Mouse (Mus musculus): ENCODE data around the gene Rfx6.

The Rfx6 gene

DNA sequence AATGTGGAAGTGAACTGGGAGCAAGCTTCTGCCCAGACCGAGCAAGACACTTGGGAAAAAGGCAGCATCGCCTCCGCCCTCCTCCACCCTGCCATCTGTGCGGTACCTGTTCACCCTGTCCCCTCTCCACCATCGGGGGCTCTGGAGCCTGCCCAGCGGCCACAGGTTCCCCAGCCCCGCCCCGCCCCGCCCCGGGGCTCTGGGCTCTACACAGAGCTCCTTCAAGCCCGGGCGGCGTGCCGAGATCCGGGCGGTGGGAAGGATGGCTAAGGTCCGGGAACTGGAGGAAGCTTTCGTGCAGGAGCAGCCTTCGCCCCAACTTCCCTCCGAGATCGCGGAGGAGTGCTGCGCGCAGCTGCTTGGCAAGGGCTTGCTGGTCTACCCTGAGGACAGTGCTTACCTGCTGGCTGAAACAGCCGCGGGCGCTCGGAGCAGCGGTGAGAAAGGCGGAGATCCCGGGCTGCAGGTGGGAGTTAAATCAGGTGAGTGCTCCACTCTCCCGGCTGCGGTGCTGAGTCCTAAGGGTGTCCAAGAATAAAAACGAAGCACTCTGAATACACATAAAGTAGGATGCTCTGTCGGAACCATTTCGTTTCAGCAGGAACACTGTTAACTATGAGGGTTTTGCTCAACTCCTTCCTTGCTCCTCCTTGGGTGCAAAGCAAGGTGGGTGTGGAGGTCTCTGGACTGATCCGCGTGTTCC, at the start of gene Rfx6:
Gene Rfx6 (plus strand): TSS at position 209 of the 703 bp plus-strand sequence.
- no peak for DNase-seq

DNA sequence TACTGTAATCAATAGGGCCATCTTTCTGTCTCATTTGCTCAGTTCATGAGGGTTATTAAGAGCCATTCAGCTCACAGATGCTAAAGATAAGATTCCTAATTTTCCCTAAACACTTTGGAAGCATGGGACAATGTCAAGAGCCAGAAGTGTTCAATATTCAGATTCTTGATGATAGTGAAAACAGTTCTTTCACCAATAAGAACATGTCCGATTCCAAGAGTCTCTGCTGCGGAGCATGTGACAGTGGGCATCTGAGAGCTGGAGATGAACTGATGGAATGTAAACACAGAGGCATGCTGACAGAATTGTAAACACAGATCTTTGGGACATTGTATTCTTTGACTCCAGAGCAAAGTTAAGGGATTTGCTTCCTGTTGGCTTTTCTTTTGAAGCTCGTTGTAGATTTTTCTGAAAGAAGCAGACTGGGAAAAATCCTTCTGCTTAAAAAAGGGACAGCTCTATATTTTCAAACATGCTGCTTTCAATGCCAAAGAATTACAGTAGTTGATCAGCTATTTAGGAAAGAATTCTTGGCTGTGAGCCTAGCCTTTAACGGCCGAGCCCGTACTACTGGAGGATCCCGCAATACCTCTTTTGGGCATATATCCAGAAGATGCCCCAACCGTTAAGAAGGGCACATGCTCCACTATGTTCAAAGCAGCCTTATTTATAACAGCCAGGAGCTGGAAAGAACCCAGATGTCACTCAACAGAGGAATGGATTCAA, 46.0 kb upstream of the Rfx6 start, which contains the start of gene Gprc6a:
Gene Gprc6a (minus strand): TSS at position 51 of the 726 bp plus-strand sequence.
- DNase-seq, result no peak

DNA sequence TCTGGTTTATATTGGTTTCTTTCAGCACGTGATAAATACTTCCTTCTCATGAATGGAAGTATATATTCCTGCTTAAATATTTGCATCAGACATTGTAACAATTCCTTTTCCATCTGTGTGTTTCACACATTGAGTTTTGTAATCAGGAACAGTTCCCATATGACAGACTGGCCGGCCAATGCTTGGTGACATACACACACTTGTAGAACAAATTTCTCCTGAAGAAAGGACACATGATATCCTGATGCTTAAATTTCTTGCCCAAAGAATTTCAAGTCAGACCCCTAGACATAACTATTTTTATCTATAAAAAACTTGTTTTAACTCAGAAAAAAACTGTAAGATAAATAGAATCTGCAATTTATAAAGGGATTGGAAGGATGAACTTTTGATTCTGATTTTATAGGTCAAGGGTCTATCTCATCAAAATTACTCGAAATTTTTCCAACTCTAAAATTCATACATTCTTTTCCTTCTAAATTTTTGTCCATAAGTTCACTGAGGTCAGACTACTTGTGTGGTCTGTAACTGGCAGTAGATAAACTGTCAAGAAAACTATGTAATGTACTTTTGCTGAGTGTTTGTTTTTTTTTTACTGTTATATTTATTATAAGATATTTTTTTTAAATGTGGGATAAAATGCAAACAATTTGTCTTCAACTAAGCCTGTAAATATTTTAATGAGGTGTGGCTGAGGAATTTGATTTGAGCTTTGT, 27.9 kb upstream of the Rfx6 start:
- no peak for DNase-seq

DNA sequence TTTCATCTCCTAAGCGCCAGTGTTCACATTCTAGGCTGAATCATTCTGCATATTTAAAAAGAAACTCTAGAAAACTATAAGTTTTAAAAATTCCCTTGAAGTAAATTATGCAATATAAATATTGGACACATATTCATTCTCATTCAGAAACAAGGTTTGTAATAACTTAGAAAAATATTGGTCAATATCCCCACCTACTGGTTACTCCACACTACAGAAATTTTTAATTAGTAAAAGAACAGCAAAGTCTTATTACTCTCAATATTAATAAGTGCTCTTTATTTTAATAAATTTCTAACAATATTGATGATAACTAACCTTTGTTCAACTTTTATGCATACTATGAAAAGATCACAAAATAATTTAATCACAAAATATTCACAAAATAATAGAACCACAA, 20.2 kb upstream of the Rfx6 start:
- no peak for DNase-seq

DNA sequence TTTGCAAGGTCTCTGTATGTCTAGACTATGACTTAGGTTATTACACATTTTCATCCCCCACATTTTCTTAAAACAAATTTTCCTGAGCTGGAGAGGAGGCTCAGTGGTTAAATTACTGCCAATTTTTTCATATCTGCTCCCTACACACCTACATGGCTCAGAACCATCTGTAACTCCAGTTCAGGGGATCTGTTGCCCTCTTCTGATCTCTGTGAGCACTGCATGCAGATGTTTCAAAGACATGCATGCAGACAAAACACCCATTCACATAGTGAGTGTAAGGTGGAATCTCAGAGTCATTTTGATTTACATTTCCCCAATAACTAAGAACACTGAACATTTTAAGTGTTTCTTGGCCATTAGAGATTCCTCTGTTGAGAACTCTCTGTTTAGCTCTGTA, 8.2 kb upstream of the Rfx6 start:
- no peak for DNase-seq

DNA sequence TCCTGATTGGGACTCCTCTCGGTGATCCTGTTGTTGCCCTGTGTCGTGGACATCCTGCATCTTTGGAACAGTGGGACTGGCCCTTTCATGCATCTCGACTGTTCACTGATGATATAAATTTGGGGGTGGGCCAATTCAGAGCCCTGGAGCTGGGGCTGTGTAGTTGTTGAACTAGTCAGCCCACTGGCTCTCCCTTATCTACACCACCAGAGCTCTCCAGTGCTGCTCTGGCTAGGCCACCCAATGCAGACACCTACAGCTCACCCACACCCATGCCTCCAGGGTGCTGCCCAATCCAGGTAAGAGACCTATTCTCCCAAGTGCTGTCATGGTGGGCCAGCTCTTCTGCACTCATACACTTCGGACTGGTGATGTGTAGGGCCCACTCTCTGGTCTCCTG, 6.0 kb upstream of the Rfx6 start:
- DNase-seq, result no peak

DNA sequence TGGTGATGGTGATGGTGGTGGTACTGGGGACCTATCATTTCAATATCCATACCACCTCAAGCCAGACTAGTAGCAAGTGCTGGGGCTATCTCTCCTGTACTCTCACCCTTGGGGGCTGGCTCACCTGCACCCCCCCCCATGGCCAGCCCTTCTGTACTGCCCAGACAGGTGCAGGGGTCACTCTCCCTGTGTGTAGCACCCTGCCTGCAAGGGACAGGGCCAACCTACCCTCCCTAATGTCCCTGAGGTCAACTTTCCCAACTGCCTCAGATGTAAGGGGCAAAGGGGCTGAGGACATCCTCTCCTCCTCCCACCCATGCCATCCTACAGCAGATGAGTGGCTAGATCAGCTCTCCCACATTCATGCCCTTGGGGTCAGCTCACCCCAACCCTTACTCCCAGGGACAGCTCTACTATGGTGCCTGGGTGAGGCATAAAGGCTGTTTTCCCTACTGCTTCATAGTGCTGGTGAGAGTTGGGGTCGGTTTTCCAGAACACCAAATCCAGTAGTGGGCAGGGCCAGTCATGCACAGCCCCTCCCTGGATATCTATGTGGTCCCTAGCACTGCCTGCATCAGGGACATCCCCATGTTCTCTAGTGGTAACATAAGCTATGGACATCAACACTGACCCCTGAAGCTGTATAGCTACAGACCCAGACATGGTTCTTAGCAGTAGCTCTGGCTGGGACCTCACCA, 5.3 kb upstream of the Rfx6 start:
- no peak for DNase-seq

DNA sequence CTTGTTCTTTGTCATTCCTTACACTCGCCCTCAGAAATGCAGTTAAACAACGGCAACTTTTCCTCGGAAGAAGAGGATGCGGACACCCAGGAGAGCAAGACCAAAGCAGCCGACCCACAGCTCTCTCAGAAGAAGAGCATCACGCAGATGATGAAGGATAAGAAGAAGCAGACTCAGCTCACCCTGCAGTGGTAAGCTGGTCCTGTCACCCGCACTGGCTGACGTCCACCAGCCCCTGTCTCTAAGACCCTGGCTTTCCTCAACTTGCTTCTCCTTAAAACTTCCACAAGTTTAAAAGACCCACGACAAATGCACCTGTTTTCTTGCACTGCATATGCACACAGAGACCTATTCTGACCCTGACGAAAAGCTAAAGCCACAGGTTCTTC, 689 bp downstream of the Rfx6 start:
- no peak for DNase-seq

DNA sequence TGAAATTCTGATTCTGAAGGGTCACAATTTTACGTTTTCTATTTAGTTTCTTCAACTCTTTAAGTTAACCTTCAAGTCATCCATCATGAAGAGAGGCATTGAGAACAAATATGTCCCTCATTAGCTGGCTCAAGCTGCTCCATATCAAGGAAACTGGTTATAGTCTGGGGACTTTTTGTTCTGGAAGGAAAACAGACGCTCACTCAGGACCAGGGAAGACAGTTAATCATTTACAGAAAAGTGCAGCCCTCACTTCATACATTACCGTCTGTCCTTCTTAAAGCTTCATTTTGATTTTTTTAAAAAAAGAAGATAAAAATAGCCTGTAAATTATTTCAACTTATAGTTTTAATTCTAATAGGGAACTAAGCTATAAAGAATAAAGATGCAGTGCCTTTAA, 43.3 kb downstream of the Rfx6 start:
- DNase-seq, result no peak

DNA sequence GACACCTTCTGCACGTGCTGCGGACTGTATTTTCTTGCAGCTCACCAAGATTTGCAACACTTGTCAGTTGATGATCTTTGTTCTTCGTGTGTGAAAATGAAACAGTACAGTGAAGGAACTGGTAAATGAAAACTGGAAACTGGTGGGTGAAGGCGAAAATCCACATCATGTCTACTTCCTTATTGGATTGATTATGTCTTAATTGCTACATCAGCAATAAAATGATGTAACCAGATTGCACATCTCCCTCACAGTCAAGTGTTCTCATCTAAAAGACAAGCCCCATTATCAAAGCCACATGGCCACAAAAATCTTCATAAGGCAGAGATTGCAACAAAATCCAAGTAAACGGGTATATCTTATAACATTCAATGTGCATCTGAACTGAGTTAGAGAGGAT, 83.9 kb downstream of the Rfx6 start:
- no peak for DNase-seq

DNA sequence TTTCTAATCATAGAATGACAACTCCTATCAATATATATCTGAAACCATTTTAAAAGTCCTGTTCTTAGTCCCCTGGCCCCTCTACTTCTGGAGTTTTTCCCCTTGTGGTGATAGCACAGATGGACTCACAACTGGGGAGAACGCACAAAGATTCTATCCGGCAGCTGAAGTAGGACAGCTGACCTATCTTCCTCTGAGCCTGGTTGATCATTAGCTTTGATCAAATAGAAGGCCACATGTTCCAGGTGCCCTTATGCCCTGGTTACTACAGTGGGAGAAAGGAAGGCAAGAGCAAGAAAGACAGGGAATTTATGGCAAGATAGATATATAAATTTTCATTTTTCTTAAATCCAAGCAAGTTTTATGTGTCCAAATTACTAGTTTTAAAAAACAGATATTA, 85.7 kb downstream of the Rfx6 start:
- DNase-seq, result no peak

DNA sequence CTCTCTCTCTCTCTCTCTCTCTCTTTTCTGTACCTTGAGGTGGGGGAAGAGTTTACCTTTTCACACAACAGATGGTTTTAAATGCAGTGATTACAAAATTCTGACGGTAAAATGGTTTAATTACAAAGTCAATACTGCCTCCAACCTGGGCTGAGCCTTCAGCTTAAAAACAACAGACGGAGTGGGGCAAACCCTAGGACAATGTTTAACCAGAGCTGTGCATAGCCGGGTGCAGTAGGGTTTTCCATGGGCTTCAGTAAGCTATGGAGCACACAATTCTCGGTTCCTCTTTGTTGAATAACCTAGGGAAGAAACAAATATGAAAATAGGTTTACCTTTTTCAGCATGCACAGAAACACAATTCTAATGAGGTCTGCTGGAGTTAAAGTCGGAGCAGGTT, 90.9 kb downstream of the Rfx6 start:
- no peak for DNase-seq

DNA sequence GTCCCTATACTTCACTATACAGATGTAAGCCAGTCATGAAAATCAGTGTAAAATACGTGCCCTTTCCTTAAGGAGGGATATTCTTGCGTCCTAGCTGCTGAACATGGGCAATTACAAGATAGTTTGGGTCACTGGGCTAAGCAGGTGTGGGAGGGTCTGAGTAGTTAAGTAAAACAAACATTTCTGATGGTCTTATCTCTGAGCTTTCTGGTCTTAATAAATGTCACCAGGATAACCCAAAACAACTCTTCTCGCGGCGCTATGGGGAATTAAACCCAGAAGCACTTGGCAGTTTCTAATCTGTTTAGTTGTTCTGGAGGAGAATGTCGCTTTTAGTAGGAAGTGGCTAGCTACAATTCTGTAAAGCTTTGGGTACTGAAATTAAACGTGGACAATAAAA, 91.7 kb downstream of the Rfx6 start:
- no peak for DNase-seq

DNA sequence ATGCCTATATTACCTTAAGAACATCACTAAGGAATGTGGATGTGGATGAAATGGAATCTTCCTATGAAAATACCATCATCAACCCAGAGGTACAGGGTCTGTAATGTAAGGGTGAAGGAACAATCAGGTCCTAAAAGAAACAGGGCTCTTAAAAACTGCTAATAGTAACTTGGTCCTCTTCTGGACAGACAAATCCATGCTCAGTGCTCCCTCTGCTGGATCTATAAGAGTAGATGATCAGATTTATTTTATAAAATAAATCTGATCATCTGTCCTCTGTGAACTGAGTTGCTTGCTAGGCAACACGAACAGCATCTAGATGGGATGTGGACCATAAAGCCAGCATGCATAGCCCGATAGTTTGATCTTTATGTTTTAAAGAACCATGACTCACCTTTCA, 102.1 kb downstream of the Rfx6 start:
- DNase-seq, result no peak
